Mouse (Mus musculus) mouse embryonic stem cell (cell line): ENCODE measurements around the gene Gm17268.

ENCODE experiments used
- in situ Hi-C, 2 experiments: fragments of 300-500 bp; cut with MboI; formaldehyde crosslinking; loops; 1 replicate in 1 of 2; 3 replicates in 1 of 2; pipeline ENCODE4 v1.14.3; 2019 to 2020; ENCODE audit warnings: low sequenced_read_pairs in 2 of 2, low pct_unique_long_range_greater_than_20kb in 1 of 2, mixed read lengths in 1 of 2; ENCODE audit not compliant: unreplicated experiment in 1 of 2

The Gm17268 gene

GRCm38 (mm10) chr11:81998646-81999045 is 39.7 kb downstream of the Gm17268 start:
- in situ Hi-C loops = loop anchor here (5.0 kb wide), 1 partner anchor 179 kb away; no protein-coding TSS in a partner anchor

GRCm38 (mm10) chr11:81997085-81997484 is 41.3 kb downstream of the Gm17268 start:
- in situ Hi-C loops = loop anchor here (5.0 kb wide), 1 partner anchor 180 kb away; no protein-coding TSS in a partner anchor

GRCm38 (mm10) chr11:81996172-81996841 is 42.1 kb downstream of the Gm17268 start:
- in situ Hi-C loops = loop anchor here (5.0 kb wide), 1 partner anchor 181 kb away; no protein-coding TSS in a partner anchor

- in situ Hi-C loops = no loop called here
Observed at GRCm38 (mm10) chr11:81983146-81983545, 55.2 kb downstream of the Gm17268 start.

- in situ Hi-C loops = no loop called here
Observed at GRCm38 (mm10) chr11:81982191-81982590, 56.2 kb downstream of the Gm17268 start.
